Mouse (Mus musculus) hindbrain, embryonic 13.5 days (tissue): ENCODE results near the gene Tmem163. TPM values are rescaled to one million over a fixed set of nuclear protein-coding genes. Genes with fewer than 3 reads are reported as not detected.

Experiments
- ATAC-seq: fragments of 200-750 bp; cut with Nextera tagmentation; 2 replicates; pipeline ENCODE4 v1.8.0; 2017; ENCODE audit warnings: moderate TSS enrichment; ENCODE audit not compliant: low FRiP score
- H3K27ac ChIP-seq: fragments of 300-500 bp; sonication (generic); 2 replicates; pipeline ENCODE4 v1.5.1; 2015; ENCODE audit warnings: inconsistent platforms, mild to moderate bottlenecking, moderate library complexity
- H3K27me3 ChIP-seq: fragments of 300-500 bp; sonication (generic); 2 replicates; pipeline ENCODE4 v1.6.1; 2015; ENCODE audit warnings: mild to moderate bottlenecking, inconsistent platforms
- H3K36me3 ChIP-seq: fragments of 300-500 bp; sonication (generic); 2 replicates; pipeline ENCODE4 v1.6.1; 2015; ENCODE audit warnings: mild to moderate bottlenecking, inconsistent platforms
- H3K4me1 ChIP-seq: fragments of 300-500 bp; sonication (generic); replicated peaks from 2 replicates; pipeline ENCODE4 v1.6.1; 2015; ENCODE audit warnings: inconsistent platforms
- H3K4me2 ChIP-seq: fragments of 300-500 bp; sonication (generic); 2 replicates; pipeline ENCODE4 v1.6.1; 2015; ENCODE audit warnings: inconsistent platforms, mild to moderate bottlenecking, moderate library complexity
- H3K4me3 ChIP-seq: fragments of 300-500 bp; sonication (generic); 2 replicates; pipeline ENCODE4 v1.5.1; 2015; ENCODE audit warnings: mild to moderate bottlenecking, inconsistent platforms
- H3K9ac ChIP-seq: fragments of 300-500 bp; sonication (generic); 2 replicates; pipeline ENCODE4 v1.6.1; 2015; ENCODE audit warnings: mild to moderate bottlenecking, inconsistent platforms
- H3K9me3 ChIP-seq: fragments of 300-500 bp; sonication (generic); 2 replicates; pipeline ENCODE4 v1.6.1; 2016; ENCODE audit warnings: inconsistent platforms
- WGBS: fragments of 180-500 bp; shearing (Covaris S2); methylation state at CpG from one replicate; pipeline ENCODE4 v1.1.7; 2015; 5-methylcytosine and 5-hydroxymethylcytosine counted together
- polyA plus RNA-seq: library from polyadenylated mRNA; unstranded; fragments of >200 nt; fragmentation: Nextera tagmentation; extraction: Ambion mirVana; gene quantifications from 2 replicates; pipeline ENCODE4 v1.2.1, GENCODE M21; 2015

Gene Tmem163
- polyA plus RNA-seq = 47.5 and 52.6 TPM in 2 replicates

- Histone ChIP-seq H3K36me3 (no peaks in the 10 kb centered on the region), H3K4me2 (peak within 1 kb of the TSS; percentile 82), H3K4me1 (peaks cover 39% of the 10 kb centered on the region), H3K9me3 (no peaks in the 10 kb centered on the region), H3K27ac (peak within 1 kb of the TSS; percentile 84), H3K9ac (peak within 1 kb of the TSS; percentile 87), H3K4me3 (peak within 1 kb of the TSS; percentile 66), H3K27me3 (peaks cover 51% of the 10 kb centered on the region)
- whole genome bisulfite sequencing = 13% methylated on average over 18 of the region's 18 CpGs
- ATAC-seq = no peak
Observed at GRCm38 (mm10) chr1:127679498-127680133, at the start of gene Tmem163. TSS of gene Tmem163 (minus strand) at chr1:127679548.

- Histone ChIP-seq H3K9me3 (peaks cover 9% of the 10 kb centered on the region; the same call in 1 of the 2 replicates), H3K27ac (no peak within 1 kb of the TSS), H3K9ac (no peak within 1 kb of the TSS), H3K4me2 (no peak within 1 kb of the TSS), H3K4me3 (no peak within 1 kb of the TSS), H3K27me3 (no peaks in the 10 kb centered on the region), H3K36me3 (no peaks in the 10 kb centered on the region), H3K4me1 (no peaks in the 10 kb centered on the region)
- 86% methylated on average over 4 of the region's 4 CpGs for WGBS
- ATAC-seq = no peak
Observed at GRCm38 (mm10) chr1:127729096-127729495, 49.7 kb upstream of the Tmem163 start, which contains the start of gene Acmsd. TSS of gene Acmsd (plus strand) at chr1:127729413.

DNA sequence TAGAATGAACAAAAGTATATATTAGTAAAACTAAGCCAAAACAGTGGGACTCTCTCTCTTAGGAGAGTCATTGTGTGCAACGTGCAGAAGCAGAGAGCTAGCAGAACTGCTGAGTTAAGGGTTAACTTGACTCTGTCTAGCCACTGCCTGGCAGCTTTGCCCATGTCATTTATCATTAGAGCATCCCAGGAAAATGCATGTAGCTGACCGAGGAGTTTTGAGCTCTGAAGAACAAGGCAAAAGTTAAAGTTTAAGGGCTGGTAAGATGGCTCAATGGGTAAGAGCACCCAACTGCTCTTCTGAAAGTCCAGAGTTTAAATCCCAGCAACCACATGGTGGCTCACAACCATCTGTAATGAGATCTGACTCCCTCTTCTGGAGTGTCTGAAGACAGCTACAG is 44.2 kb upstream of the Tmem163 start:
- H3K4me3 ChIP-seq = no peak overlapping the region
- 45% methylated on average over 2 of the region's 2 CpGs for WGBS
- no peak overlapping the region for H3K9ac ChIP-seq
- H3K36me3 ChIP-seq = no peaks in the 10 kb centered on the region
- no peaks in the 10 kb centered on the region for H3K4me1 ChIP-seq
- peaks cover 3% of the 10 kb centered on the region; the same call in 1 of the 2 replicates for H3K9me3 ChIP-seq
- H3K27ac ChIP-seq = no peak overlapping the region
- ATAC-seq = no peak
- H3K4me2 ChIP-seq = no peak overlapping the region
- no peaks in the 10 kb centered on the region for H3K27me3 ChIP-seq

DNA sequence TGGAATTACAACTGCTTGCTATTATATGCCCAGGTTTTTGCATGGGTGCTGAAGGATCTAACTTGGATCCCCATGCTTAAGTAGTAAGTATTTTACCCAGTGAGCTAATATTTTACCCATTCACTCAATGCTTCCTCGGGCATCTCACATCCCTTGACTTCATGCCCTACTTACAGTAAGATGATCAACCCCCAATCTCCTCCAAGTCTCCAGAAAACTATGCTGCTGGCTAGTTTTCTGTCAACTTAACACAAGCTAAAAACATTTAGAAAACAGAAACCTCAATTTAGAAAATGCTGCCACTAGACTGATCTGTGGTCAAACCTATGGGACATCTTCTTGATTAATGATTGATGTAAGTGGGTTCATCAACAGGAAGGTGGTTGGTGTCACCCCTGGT is 38.9 kb upstream of the Tmem163 start:
- no peak overlapping the region for H3K9ac ChIP-seq
- WGBS = 93% methylated on average over 1 of the region's 1 CpGs
- no peak overlapping the region for H3K27ac ChIP-seq
- H3K4me3 ChIP-seq = no peak overlapping the region
- no peaks in the 10 kb centered on the region for H3K36me3 ChIP-seq
- H3K27me3 ChIP-seq = no peaks in the 10 kb centered on the region
- no peak for ATAC-seq
- no peaks in the 10 kb centered on the region for H3K9me3 ChIP-seq
- no peak overlapping the region for H3K4me2 ChIP-seq
- no peaks in the 10 kb centered on the region for H3K4me1 ChIP-seq

- no peak overlapping the region for H3K27ac ChIP-seq
- H3K27me3 ChIP-seq = no peaks in the 10 kb centered on the region
- no peak for ATAC-seq
- 89% methylated on average over 8 of the region's 8 CpGs for WGBS
- H3K4me1 ChIP-seq = no peaks in the 10 kb centered on the region
- no peak overlapping the region for H3K9ac ChIP-seq
- H3K36me3 ChIP-seq = no peaks in the 10 kb centered on the region
- H3K4me2 ChIP-seq = no peak overlapping the region
- no peak overlapping the region for H3K4me3 ChIP-seq
- no peaks in the 10 kb centered on the region for H3K9me3 ChIP-seq
Observed at GRCm38 (mm10) chr1:127716441-127716840, 37.1 kb upstream of the Tmem163 start.

- no peak overlapping the region for H3K9ac ChIP-seq
- 0 out of 2 replicates have a peak, but pooled peaks cover 2% of the 10 kb centered on the region for H3K4me1 ChIP-seq
- H3K27me3 ChIP-seq = no peaks in the 10 kb centered on the region
- ATAC-seq = no peak
- no peak overlapping the region for H3K27ac ChIP-seq
- WGBS = 60% methylated on average over 5 of the region's 5 CpGs
- no peaks in the 10 kb centered on the region for H3K36me3 ChIP-seq
- H3K4me2 ChIP-seq = no peak overlapping the region
- H3K9me3 ChIP-seq = no peaks in the 10 kb centered on the region
- no peak overlapping the region for H3K4me3 ChIP-seq
Observed at GRCm38 (mm10) chr1:127706269-127706668, 26.9 kb upstream of the Tmem163 start.

GRCm38 (mm10) chr1:127702187-127702586 is 22.8 kb upstream of the Tmem163 start:
- Histone ChIP-seq H3K9ac (no peak overlapping the region), H3K27me3 (no peaks in the 10 kb centered on the region), H3K4me2 (no peak overlapping the region), H3K4me3 (no peak overlapping the region), H3K9me3 (no peaks in the 10 kb centered on the region), H3K36me3 (no peaks in the 10 kb centered on the region), H3K4me1 (0 out of 2 replicates have a peak, but pooled peaks cover 2% of the 10 kb centered on the region), H3K27ac (no peak overlapping the region)
- WGBS = 62% methylated on average over 1 of the region's 1 CpGs
- no peak for ATAC-seq

- Histone ChIP-seq H3K27me3 (no peaks in the 10 kb centered on the region), H3K4me2 (no peak overlapping the region), H3K9ac (no peak overlapping the region), H3K4me3 (no peak overlapping the region), H3K4me1 (no peaks in the 10 kb centered on the region), H3K9me3 (no peaks in the 10 kb centered on the region), H3K27ac (no peak overlapping the region), H3K36me3 (no peaks in the 10 kb centered on the region)
- WGBS = 39% methylated on average over 2 of the region's 2 CpGs
- ATAC-seq = no peak
Observed at GRCm38 (mm10) chr1:127696533-127696932, 17.2 kb upstream of the Tmem163 start.

DNA sequence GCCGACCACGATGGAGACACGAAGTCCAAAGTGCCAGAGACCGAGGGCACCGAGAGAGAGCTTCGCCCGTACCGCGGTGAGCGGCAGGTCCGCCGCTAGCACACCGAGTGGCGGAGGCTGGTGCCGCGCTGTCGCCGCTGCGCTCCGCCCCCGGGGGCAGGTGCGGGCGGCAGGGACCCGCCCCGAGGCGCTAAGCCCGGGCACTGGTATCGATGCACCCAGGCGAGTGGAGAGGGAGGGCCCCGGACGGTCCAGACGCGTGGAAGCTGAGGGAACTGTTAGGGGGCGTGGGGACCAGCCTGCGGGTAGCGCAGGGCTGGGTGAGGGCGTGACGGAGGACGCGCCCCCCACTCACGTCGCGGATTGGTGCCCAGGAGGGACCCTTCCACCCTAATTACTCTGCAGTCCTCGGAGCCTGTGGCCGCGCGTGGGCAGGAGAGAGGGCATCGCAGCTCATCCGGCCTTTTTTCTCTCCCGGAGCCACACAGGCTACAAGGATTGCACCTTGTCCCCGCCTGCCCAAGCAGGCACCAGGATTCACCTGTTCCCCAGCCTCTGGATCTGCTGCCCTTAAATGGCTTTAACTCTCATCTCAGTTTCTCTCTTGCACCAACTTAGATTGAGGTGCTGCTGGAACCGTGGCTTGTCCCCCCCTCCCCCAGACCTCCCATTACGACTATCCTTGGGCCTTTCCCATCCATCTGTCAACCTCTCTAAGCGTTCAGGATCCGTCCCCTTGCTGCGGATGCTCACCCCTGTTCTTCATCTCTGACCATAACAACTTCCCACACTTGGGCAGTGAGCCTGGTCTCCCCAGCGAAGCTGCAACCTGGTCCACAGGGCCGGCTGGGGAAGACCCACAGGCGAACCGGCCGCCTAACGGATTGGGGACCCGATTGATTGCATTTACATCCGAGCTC is 1.4 kb downstream of the Tmem163 start:
- WGBS = 2% methylated on average over 61 of the region's 64 CpGs
- H3K9ac ChIP-seq = peak overlapping the region; percentile 87
- H3K4me1 ChIP-seq = peaks cover 51% of the 10 kb centered on the region
- peaks cover 62% of the 10 kb centered on the region for H3K27me3 ChIP-seq
- H3K9me3 ChIP-seq = no peaks in the 10 kb centered on the region
- peak overlapping the region; percentile 84 for H3K27ac ChIP-seq
- peak; percentile 77 for ATAC-seq
- H3K4me3 ChIP-seq = peak overlapping the region; percentile 66
- no peaks in the 10 kb centered on the region for H3K36me3 ChIP-seq
- peak overlapping the region; percentile 82 for H3K4me2 ChIP-seq

DNA sequence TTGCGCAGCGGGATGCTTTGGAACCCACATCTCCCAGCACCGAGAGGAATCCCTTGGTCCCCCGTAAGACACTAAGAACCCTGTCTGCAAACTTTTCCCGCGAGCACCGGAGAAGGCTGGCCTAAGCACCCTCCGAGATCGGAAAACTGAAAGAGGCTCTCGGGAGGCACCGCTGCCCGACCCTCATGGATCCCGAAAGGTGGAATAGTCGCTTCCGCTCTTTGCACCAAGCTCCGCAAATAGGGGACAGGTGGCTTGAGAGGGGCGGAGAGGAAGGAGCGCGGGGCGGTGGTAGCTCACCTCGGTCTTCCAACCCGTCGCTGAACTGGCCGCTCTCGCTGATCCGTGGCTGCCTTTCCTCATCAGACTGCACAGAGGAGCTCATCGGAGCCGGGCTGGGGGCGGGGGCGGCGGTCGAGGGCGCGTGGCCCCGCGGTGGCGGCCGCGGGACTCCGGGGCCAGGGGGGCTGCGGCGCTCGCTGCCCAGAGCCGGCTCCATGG is 2.2 kb downstream of the Tmem163 start:
- under 1% methylated on average over 44 of the region's 44 CpGs for WGBS
- Histone ChIP-seq H3K36me3 (no peaks in the 10 kb centered on the region), H3K4me1 (peaks cover 51% of the 10 kb centered on the region), H3K4me2 (peak overlapping the region; percentile 82), H3K27ac (peak overlapping the region; percentile 84), H3K4me3 (peak overlapping the region; percentile 66), H3K9me3 (no peaks in the 10 kb centered on the region), H3K27me3 (peaks cover 66% of the 10 kb centered on the region), H3K9ac (peak overlapping the region; percentile 87)
- ATAC-seq = peak; percentile 48

DNA sequence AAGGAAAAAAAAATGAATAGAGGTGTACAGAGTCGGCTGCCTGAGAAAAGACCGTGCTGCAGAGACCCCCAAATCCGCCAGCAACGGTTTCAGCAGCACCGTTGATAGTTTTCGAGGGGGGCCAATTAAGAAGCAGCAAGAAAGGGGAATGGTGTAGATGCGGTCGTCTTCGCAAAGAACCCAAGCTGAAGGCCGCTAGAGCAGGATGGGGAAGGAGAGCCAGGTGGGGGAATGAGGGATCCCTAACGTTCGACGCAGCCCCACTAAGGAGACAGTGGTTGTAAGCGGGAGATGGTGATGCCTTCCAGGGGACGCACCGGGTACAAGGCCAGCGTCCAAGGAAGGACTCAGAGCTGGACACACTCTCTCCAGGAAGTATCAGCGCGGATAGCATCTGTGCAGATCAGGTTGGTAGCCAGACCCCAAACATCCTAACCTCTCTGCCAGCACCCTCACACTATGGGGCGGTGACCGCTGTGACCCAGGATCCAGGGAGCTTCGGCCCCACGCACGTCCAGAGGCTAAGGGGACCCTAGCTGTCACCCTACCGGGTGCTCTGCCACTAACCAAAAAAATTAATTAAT is 2.7 kb downstream of the Tmem163 start:
- Histone ChIP-seq H3K4me3 (peak overlapping the region; percentile 66), H3K4me2 (peak overlapping the region; percentile 82), H3K9me3 (no peaks in the 10 kb centered on the region), H3K27me3 (peaks cover 69% of the 10 kb centered on the region), H3K27ac (peak overlapping the region; percentile 84), H3K4me1 (peaks cover 51% of the 10 kb centered on the region), H3K9ac (peak overlapping the region; percentile 87), H3K36me3 (no peaks in the 10 kb centered on the region)
- WGBS = 3% methylated on average over 25 of the region's 25 CpGs
- peak; percentile 41; the same call in 1 of the 2 replicates for ATAC-seq

DNA sequence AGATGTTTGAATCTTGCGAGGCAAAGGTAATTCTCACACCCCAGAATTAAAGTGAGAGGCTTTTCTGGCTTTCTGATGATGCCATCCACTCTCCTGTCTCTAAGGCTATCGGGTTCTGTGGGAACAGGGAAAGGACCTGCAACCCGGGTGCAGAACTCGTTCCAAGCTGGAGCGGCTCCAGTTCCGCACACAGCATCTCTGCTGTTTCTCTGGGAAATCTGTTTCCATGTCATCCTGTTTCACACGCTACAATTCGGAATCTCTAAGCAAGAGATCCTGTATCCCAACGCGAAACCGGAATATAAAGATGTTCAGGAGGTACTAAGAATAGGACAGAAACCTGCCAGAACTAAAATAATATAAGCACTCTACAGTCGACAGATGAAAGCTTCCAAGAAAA is 3.2 kb downstream of the Tmem163 start:
- Histone ChIP-seq H3K4me3 (peak overlapping the region; percentile 66), H3K4me2 (peak overlapping the region; percentile 82), H3K4me1 (peaks cover 51% of the 10 kb centered on the region), H3K9me3 (no peaks in the 10 kb centered on the region), H3K27me3 (peaks cover 65% of the 10 kb centered on the region), H3K36me3 (no peaks in the 10 kb centered on the region), H3K9ac (peak overlapping the region; percentile 87), H3K27ac (peak overlapping the region; percentile 84)
- 28% methylated on average over 12 of the region's 12 CpGs for WGBS
- no peak for ATAC-seq
